1 mouse cellular context compared by ENCODE assay signal in the genomic region with DNA sequence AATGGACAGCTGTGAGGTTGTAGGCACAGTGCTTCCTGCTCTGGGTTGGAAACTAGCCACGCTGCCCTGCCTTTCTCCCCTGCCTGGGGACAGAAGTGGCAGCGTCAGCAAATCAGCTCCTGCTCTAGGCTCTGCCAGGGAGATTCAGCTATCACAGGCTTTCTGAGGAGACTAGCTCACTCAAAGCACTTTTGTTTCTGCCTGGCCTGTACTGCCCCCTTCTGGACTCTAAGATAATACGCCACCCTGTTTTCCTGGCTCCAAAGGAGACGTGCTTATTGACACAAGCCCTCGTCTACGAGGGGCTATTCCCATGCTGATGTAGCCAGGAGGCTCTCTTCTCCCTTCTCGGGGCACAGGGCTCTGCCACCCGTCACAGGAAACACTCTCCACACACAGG.
TF ChIP-seq lines count a peak whose summit lies in the region.

No protein-coding gene starts in this region.

TF ChIP-seq in C2C12, 6 proteins besides CTCF, POLR2A, EP300 and RAD21 (continued from another document):
- TF ChIP-seq CEBPB (IDR thresholded peaks at IDR 0.05; ENCODE audit: low read depth) (no peak), FOSL1 (IDR thresholded peaks at IDR 0.05; ENCODE audit: insufficient read depth, low read length, poor library complexity, severe bottlenecking) (no peak), MYOG (IDR thresholded peaks at IDR 0.05; ENCODE audit: control insufficient read depth, extremely low read depth, insufficient read length) (no peak)
TF ChIP-seq in C2C12: peak in this region for 0.
